Mouse (Mus musculus): ENCODE measurements around the gene Chgb. TPM values are rescaled to one million over a fixed set of nuclear protein-coding genes. Genes with fewer than 3 reads are reported as not detected.

The Chgb gene
- polyA plus RNA-seq (2014; fragmentation: Nextera tagmentation; extraction: Ambion mirVana): 23.1 and 27.0 TPM in 2 replicates

DNA sequence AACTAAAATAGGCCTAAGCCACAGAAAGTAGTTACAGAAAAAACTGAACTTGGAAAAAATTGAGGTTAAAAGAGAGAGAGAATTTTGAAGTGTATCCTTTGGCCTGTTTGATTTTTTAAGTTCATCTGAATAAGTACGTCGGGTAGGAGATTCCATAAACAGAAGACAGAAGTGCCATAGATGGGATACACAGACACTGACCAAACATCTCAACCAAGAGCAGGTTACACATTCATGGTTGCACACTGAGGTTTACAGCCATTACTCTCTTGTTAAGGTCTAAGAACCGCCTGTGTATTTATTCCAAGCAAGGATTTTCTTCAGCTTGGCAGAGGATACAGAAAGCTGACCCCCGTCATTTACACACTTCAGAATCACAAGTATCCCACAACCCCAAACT is at the start of gene Chgb:
Gene Chgb, plus strand, starts transcription at position 301 of the 400 bp plus-strand sequence.
- Histone ChIP-seq H3K27ac (ENCODE audit: low read depth, low read length) (peak within 1 kb of the TSS; percentile 88), H3K9ac (ENCODE audit: low read length) (peak within 1 kb of the TSS; percentile 80), H3K9me3 (replicated peaks; ENCODE audit: control insufficient read depth, low read length) (no peaks in the 10 kb centered on the region), H3K4me1 (ENCODE audit: control insufficient read depth, insufficient read depth, low read length) (no peaks in the 10 kb centered on the region; the same call in 1 of the 2 replicates), H3K36me3 (ENCODE audit: control insufficient read depth, insufficient read depth, low read length) (no peaks in the 10 kb centered on the region), H3K4me2 (ENCODE audit: low read length) (peak within 1 kb of the TSS; percentile 62), H3K4me3 (ENCODE audit: low read depth, low read length) (peak within 1 kb of the TSS; percentile 55), H3K27me3 (replicated peaks; ENCODE audit: control insufficient read depth, insufficient read depth, low read length) (no peaks in the 10 kb centered on the region)
- DNase-seq (ENCODE audit: low spot score) (no peak), ATAC-seq (no peak; the same call in 1 of the 2 replicates)
- WGBS: 9% methylated on average over 4 of the region's 4 CpGs

GRCm38 (mm10) chr2:132732940-132733339 is 48.1 kb upstream of the Chgb start:
- H3K27ac ChIP-seq (ENCODE audit: low read depth, low read length): no peak overlapping the region
- 86% methylated on average over 5 of the region's 5 CpGs for WGBS
- H3K4me1 ChIP-seq (ENCODE audit: control insufficient read depth, insufficient read depth, low read length): no peaks in the 10 kb centered on the region
- H3K36me3 ChIP-seq (ENCODE audit: control insufficient read depth, insufficient read depth, low read length): no peaks in the 10 kb centered on the region
- H3K4me3 ChIP-seq (ENCODE audit: low read depth, low read length): no peak overlapping the region
- ATAC-seq: no peak
- DNase-seq (ENCODE audit: low spot score): no peak
- no peaks in the 10 kb centered on the region for H3K9me3 ChIP-seq (replicated peaks; ENCODE audit: control insufficient read depth, low read length)
- no peaks in the 10 kb centered on the region for H3K27me3 ChIP-seq (replicated peaks; ENCODE audit: control insufficient read depth, insufficient read depth, low read length)
- no peak overlapping the region for H3K9ac ChIP-seq (ENCODE audit: low read length)
- H3K4me2 ChIP-seq (ENCODE audit: low read length): no peak overlapping the region

GRCm38 (mm10) chr2:132733603-132734573 is 47.2 kb upstream of the Chgb start:
- Histone ChIP-seq H3K9me3 (replicated peaks; ENCODE audit: control insufficient read depth, low read length) (no peaks in the 10 kb centered on the region), H3K9ac (ENCODE audit: low read length) (no peak overlapping the region), H3K4me1 (ENCODE audit: control insufficient read depth, insufficient read depth, low read length) (no peaks in the 10 kb centered on the region), H3K27me3 (replicated peaks; ENCODE audit: control insufficient read depth, insufficient read depth, low read length) (no peaks in the 10 kb centered on the region), H3K36me3 (ENCODE audit: control insufficient read depth, insufficient read depth, low read length) (no peaks in the 10 kb centered on the region), H3K4me2 (ENCODE audit: low read length) (no peak overlapping the region), H3K4me3 (ENCODE audit: low read depth, low read length) (no peak overlapping the region), H3K27ac (ENCODE audit: low read depth, low read length) (no peak overlapping the region)
- DNase-seq (ENCODE audit: low spot score) (no peak), ATAC-seq (no peak)
- 95% methylated on average over 10 of the region's 10 CpGs for WGBS

GRCm38 (mm10) chr2:132738816-132739432 is 42.2 kb upstream of the Chgb start:
- H3K4me3 ChIP-seq (ENCODE audit: low read depth, low read length): no peak overlapping the region
- WGBS: 35% methylated on average over 2 of the region's 2 CpGs
- no peak overlapping the region for H3K9ac ChIP-seq (ENCODE audit: low read length)
- no peaks in the 10 kb centered on the region for H3K4me1 ChIP-seq (ENCODE audit: control insufficient read depth, insufficient read depth, low read length)
- DNase-seq (ENCODE audit: low spot score) (no peak), ATAC-seq (no peak)
- no peaks in the 10 kb centered on the region for H3K36me3 ChIP-seq (ENCODE audit: control insufficient read depth, insufficient read depth, low read length)
- no peaks in the 10 kb centered on the region for H3K27me3 ChIP-seq (replicated peaks; ENCODE audit: control insufficient read depth, insufficient read depth, low read length)
- H3K27ac ChIP-seq (ENCODE audit: low read depth, low read length): no peak overlapping the region
- H3K9me3 ChIP-seq (replicated peaks; ENCODE audit: control insufficient read depth, low read length): no peaks in the 10 kb centered on the region
- no peak overlapping the region for H3K4me2 ChIP-seq (ENCODE audit: low read length)

GRCm38 (mm10) chr2:132741862-132742347 is 39.2 kb upstream of the Chgb start:
- no peak overlapping the region for H3K4me3 ChIP-seq (ENCODE audit: low read depth, low read length)
- H3K9ac ChIP-seq (ENCODE audit: low read length): no peak overlapping the region
- H3K4me2 ChIP-seq (ENCODE audit: low read length): no peak overlapping the region
- WGBS: 42% methylated on average over 8 of the region's 8 CpGs
- H3K27ac ChIP-seq (ENCODE audit: low read depth, low read length): no peak overlapping the region
- ATAC-seq: no peak
- H3K27me3 ChIP-seq (replicated peaks; ENCODE audit: control insufficient read depth, insufficient read depth, low read length): no peaks in the 10 kb centered on the region
- H3K36me3 ChIP-seq (ENCODE audit: control insufficient read depth, insufficient read depth, low read length): no peaks in the 10 kb centered on the region
- DNase-seq (ENCODE audit: low spot score): no peak
- no peaks in the 10 kb centered on the region for H3K9me3 ChIP-seq (replicated peaks; ENCODE audit: control insufficient read depth, low read length)
- H3K4me1 ChIP-seq (ENCODE audit: control insufficient read depth, insufficient read depth, low read length): no peaks in the 10 kb centered on the region

- H3K4me3 ChIP-seq (ENCODE audit: low read depth, low read length): no peak overlapping the region
- H3K4me1 ChIP-seq (ENCODE audit: control insufficient read depth, insufficient read depth, low read length): no peaks in the 10 kb centered on the region
- no peak overlapping the region for H3K27ac ChIP-seq (ENCODE audit: low read depth, low read length)
- ATAC-seq (no peak), DNase-seq (ENCODE audit: low spot score) (no peak)
- H3K9me3 ChIP-seq (replicated peaks; ENCODE audit: control insufficient read depth, low read length): no peaks in the 10 kb centered on the region
- H3K4me2 ChIP-seq (ENCODE audit: low read length): no peak overlapping the region
- H3K27me3 ChIP-seq (replicated peaks; ENCODE audit: control insufficient read depth, insufficient read depth, low read length): no peaks in the 10 kb centered on the region
- H3K36me3 ChIP-seq (ENCODE audit: control insufficient read depth, insufficient read depth, low read length): no peaks in the 10 kb centered on the region
- 86% methylated on average over 5 of the region's 5 CpGs for WGBS
- H3K9ac ChIP-seq (ENCODE audit: low read length): no peak overlapping the region
Observed at GRCm38 (mm10) chr2:132744866-132745265, 36.2 kb upstream of the Chgb start.

DNA sequence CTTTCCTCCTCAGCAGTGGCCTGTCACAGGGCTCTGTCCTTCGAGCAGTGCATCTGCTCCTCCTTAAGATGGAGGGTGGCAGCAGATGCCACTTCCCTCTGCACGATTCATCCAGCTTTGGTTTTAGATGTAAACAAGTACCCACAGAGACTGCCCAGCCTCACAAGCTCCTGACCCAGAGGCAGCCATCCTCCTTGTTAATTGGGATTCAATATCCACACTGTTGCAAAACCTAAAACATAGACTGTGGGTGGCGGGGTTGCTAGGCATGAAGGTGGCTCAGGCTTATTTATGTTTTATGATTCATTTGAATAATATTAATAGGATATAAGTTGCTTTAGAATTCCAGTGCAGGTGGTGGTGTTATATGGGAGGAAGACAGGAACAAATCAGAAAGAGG is 35.0 kb upstream of the Chgb start:
- no peak for DNase-seq (ENCODE audit: low spot score)
- Histone ChIP-seq H3K27ac (ENCODE audit: low read depth, low read length) (no peak overlapping the region), H3K4me1 (ENCODE audit: control insufficient read depth, insufficient read depth, low read length) (peaks cover 6% of the 10 kb centered on the region; the same call in 1 of the 2 replicates), H3K36me3 (ENCODE audit: control insufficient read depth, insufficient read depth, low read length) (no peaks in the 10 kb centered on the region), H3K27me3 (replicated peaks; ENCODE audit: control insufficient read depth, insufficient read depth, low read length) (no peaks in the 10 kb centered on the region), H3K9me3 (replicated peaks; ENCODE audit: control insufficient read depth, low read length) (no peaks in the 10 kb centered on the region), H3K4me3 (ENCODE audit: low read depth, low read length) (no peak overlapping the region), H3K9ac (ENCODE audit: low read length) (no peak overlapping the region), H3K4me2 (ENCODE audit: low read length) (no peak overlapping the region)
- 86% methylated on average over 3 of the region's 3 CpGs for WGBS
- no peak for ATAC-seq

GRCm38 (mm10) chr2:132750726-132751125 is 30.4 kb upstream of the Chgb start:
- no peak for ATAC-seq
- no peak for DNase-seq (ENCODE audit: low spot score)
- no peaks in the 10 kb centered on the region for H3K36me3 ChIP-seq (ENCODE audit: control insufficient read depth, insufficient read depth, low read length)

More at GRCm38 (mm10) chr2:132750726-132751125, 30.4 kb upstream of the Chgb start:
- H3K9ac ChIP-seq (ENCODE audit: low read length): no peak overlapping the region
- peaks cover 19% of the 10 kb centered on the region for H3K4me1 ChIP-seq (ENCODE audit: control insufficient read depth, insufficient read depth, low read length)
- no peaks in the 10 kb centered on the region for H3K9me3 ChIP-seq (replicated peaks; ENCODE audit: control insufficient read depth, low read length)
- no peaks in the 10 kb centered on the region for H3K27me3 ChIP-seq (replicated peaks; ENCODE audit: control insufficient read depth, insufficient read depth, low read length)
- no peak overlapping the region for H3K4me2 ChIP-seq (ENCODE audit: low read length)
- peak overlapping the region; percentile 83; the same call in 1 of the 2 replicates for H3K27ac ChIP-seq (ENCODE audit: low read depth, low read length)
- H3K4me3 ChIP-seq (ENCODE audit: low read depth, low read length): no peak overlapping the region

All from forebrain, embryonic 14.5 days (tissue).